Mouse (Mus musculus): Measurements from ENCODE around the gene Dbndd1. TPM values are rescaled to one million over a fixed set of nuclear protein-coding genes. Genes with fewer than 3 reads are reported as not detected.

The Dbndd1 gene
- total and polyA plus RNA-seq, 3 experiments, result 0.73 to 4.2 TPM; not detected in 1

DNA sequence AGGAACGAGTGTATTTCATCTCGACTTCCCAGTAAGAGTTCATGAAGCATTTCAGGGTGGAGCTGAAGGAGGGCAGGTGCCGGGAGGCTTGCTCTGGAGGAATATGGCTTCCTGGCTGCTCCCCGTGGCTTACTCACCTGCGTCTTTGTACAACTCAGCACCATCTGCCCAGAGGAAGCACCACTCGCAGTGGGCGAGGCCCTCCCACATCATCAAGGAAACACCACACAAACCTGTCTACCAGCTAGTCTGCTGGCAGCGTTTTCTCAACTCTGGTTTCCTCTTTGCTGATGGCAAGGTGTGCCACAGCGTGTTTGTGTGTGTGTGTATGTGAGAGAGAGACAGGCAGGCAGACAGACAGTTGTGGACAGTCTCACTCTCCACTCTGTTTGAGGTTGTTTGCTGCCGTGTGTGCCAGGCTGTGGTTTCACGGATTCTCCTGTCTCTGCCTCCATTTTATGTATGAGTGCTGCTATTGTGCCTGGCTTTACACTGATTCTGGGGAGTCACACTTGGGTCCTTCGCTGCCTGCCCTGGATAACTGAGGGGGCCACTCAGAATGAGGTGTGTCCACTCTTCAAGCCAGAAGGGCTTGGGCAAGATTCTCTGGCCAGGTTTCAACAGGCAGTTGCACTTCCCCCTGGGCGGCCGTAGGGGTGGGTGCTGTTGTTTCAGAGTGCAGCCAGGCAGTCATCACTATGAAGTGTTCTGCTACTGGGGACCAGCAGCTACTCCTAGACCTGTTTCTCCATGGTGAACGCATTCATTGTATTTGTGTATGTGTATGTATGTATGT is 23.8 kb downstream of the Dbndd1 start:
- Histone ChIP-seq H3K4me3 (ENCODE audit: control insufficient read depth in 1 of 2, insufficient read depth in 1 of 2, low read depth in 2 of 2, low read length in 2 of 2) (no peak overlapping the region), H3K27ac (ENCODE audit: control insufficient read depth, low read depth, low read length) (no peak overlapping the region), H3K36me3 (ENCODE audit: control insufficient read depth in 1 of 2, insufficient read depth in 2 of 2, low read length in 2 of 2) (peaks cover 0 to 31% of the 10 kb centered on the region in 2 experiments; a peak in 2 of 4 replicates), H3K4me1 (ENCODE audit: control insufficient read depth in 1 of 2, insufficient read depth in 2 of 2, low read length in 2 of 2) (no peaks in the 10 kb centered on the region), H3K9ac (ENCODE audit: control insufficient read depth, low read depth, low read length, poor library complexity, severe bottlenecking) (no peak overlapping the region), H3K9me3 (replicated peaks; ENCODE audit: insufficient read depth, low read length) (no peaks in the 10 kb centered on the region), H3K79me2 (ENCODE audit: control insufficient read depth, insufficient read depth, low read length, poor library complexity) (no peaks in the 10 kb centered on the region), H3K27me3 (ENCODE audit: control insufficient read depth in 1 of 2, insufficient read depth in 2 of 2, low read length in 2 of 2) (no peaks in the 10 kb centered on the region)
- TF ChIP-seq CTCF (IDR thresholded peaks at IDR 0.05 in 2 of 3, conservative IDR thresholded peaks at IDR 0.05 in 1 of 3; ENCODE audit: control insufficient read depth in 1 of 3, insufficient read depth in 1 of 3, low read depth in 2 of 3, low read length in 3 of 3, poor library complexity in 1 of 3, severe bottlenecking in 1 of 3) (no peak), CHD2 (IDR thresholded peaks at IDR 0.05; ENCODE audit: low read length) (no peak), RAD21 (IDR thresholded peaks at IDR 0.05; ENCODE audit: low read depth, low read length) (no peak), GABPA (IDR thresholded peaks at IDR 0.05; ENCODE audit: low read depth, low read length) (no peak), HCFC1 (IDR thresholded peaks at IDR 0.05; ENCODE audit: low read depth, low read length) (no peak), POLR2AphosphoS2 (IDR thresholded peaks at IDR 0.05; ENCODE audit: low read length) (no peak), MXI1 (IDR thresholded peaks at IDR 0.05; ENCODE audit: low read depth, low read length) (no peak), BHLHE40 (IDR thresholded peaks at IDR 0.05; ENCODE audit: borderline replicate concordance, low read depth, low read length) (no peak), EP300 (IDR thresholded peaks at IDR 0.05; ENCODE audit: low read depth in 1 of 2, low read length in 2 of 2) (no peak), TCF12 (IDR thresholded peaks at IDR 0.05; ENCODE audit: low read depth, low read length) (no peak), ELF1 (IDR thresholded peaks at IDR 0.05; ENCODE audit: low read depth, low read length) (no peak), TAL1 (IDR thresholded peaks at IDR 0.05; ENCODE audit: low read length) (no peak), UBTF (IDR thresholded peaks at IDR 0.05; ENCODE audit: borderline replicate concordance, insufficient read depth, low read depth, low read length) (no peak), NRF1 (IDR thresholded peaks at IDR 0.05; ENCODE audit: insufficient read depth, low read depth, low read length, poor library complexity, severe bottlenecking) (no peak), USF1 (IDR thresholded peaks at IDR 0.05; ENCODE audit: low read depth, low read length) (no peak), KAT2A (conservative IDR thresholded peaks at IDR 0.05; ENCODE audit: low read depth, low read length) (no peak), ZKSCAN1 (IDR thresholded peaks at IDR 0.05; ENCODE audit: low read depth, low read length) (no peak), TBP (IDR thresholded peaks at IDR 0.05; ENCODE audit: low read depth, low read length) (no peak)
- peak; percentile 1 for DNase-seq (ENCODE audit: low read depth, low spot score)

DNA sequence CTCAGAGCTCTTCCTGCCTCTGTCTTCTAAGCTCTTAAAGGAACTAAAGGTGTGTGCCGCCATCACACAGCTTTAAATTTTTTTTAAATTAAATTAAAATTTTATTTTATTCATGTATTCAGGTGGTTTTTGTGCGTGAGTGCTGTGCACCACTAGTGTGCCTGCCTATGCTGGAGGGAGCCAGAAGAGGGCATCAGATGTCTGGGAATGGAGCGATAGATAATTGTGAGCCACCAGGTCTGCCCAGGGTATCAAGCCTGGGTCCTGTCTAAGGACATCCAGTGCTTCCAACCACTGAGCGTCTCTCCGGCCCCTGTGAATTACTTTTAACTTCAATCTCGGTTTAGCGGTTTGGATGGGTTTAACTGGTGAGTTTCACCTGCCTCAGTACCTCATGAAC is 32.6 kb downstream of the Dbndd1 start:
- TF ChIP-seq MAFK (IDR thresholded peaks at IDR 0.05; ENCODE audit: borderline replicate concordance, low read depth, low read length) (no peak), SMC3 (IDR thresholded peaks at IDR 0.05; ENCODE audit: low read depth, low read length) (peak; percentile 12; the same call in 1 of the 2 replicates), USF1 (IDR thresholded peaks at IDR 0.05; ENCODE audit: low read depth, low read length) (no peak), RAD21 (IDR thresholded peaks at IDR 0.05; ENCODE audit: low read depth, low read length) (peak; percentile 32), CTCF (IDR thresholded peaks at IDR 0.05 in 2 of 3, conservative IDR thresholded peaks at IDR 0.05 in 1 of 3; ENCODE audit: control insufficient read depth in 1 of 3, insufficient read depth in 1 of 3, low read depth in 2 of 3, low read length in 3 of 3, poor library complexity in 1 of 3, severe bottlenecking in 1 of 3) (peak; percentile 26 to 48 (median 27); a peak in 5 of 6 replicates), USF2 (IDR thresholded peaks at IDR 0.05; ENCODE audit: borderline replicate concordance in 1 of 2, insufficient read depth in 1 of 2, low read depth in 1 of 2, low read length in 2 of 2) (no peak), E2F4 (IDR thresholded peaks at IDR 0.05; ENCODE audit: borderline replicate concordance, low read depth, low read length) (no peak), UBTF (IDR thresholded peaks at IDR 0.05; ENCODE audit: borderline replicate concordance, insufficient read depth, low read depth, low read length) (no peak)

More for the DNA sequence above, 32.6 kb downstream of the Dbndd1 start:
- Histone ChIP-seq H3K9ac (ENCODE audit: control insufficient read depth, low read depth, low read length, poor library complexity, severe bottlenecking) (no peak overlapping the region), H3K27ac (ENCODE audit: control insufficient read depth, low read depth, low read length) (no peak overlapping the region), H3K79me2 (ENCODE audit: control insufficient read depth, insufficient read depth, low read length, poor library complexity) (peaks cover 24% of the 10 kb centered on the region), H3K4me1 (ENCODE audit: control insufficient read depth in 1 of 2, insufficient read depth in 2 of 2, low read length in 2 of 2) (peaks cover 0 to 8% of the 10 kb centered on the region in 2 experiments; a peak in 3 of 4 replicates), H3K27me3 (ENCODE audit: control insufficient read depth in 1 of 2, insufficient read depth in 2 of 2, low read length in 2 of 2) (no peaks in the 10 kb centered on the region), H3K36me3 (ENCODE audit: control insufficient read depth in 1 of 2, insufficient read depth in 2 of 2, low read length in 2 of 2) (peaks cover 3 to 20% of the 10 kb centered on the region in 2 experiments; a peak in 3 of 4 replicates), H3K4me3 (ENCODE audit: control insufficient read depth in 1 of 2, insufficient read depth in 1 of 2, low read depth in 2 of 2, low read length in 2 of 2) (no peak overlapping the region), H3K9me3 (replicated peaks; ENCODE audit: insufficient read depth, low read length) (no peaks in the 10 kb centered on the region)
- DNase-seq (ENCODE audit: low read depth, low spot score), result no peak
